Mouse (Mus musculus) frontal cortex, adult 2 months (tissue): Measurements from ENCODE around the gene Zfp286. TPM values are rescaled to one million over a fixed set of nuclear protein-coding genes. Genes with fewer than 3 reads are reported as not detected.

ENCODE experiments used
- DNase-seq, 2 experiments: peaks; one replicate each; pipeline ENCODE4 v3.0.0; 2022; ENCODE audit warnings: low spot score in 1 of 2; ENCODE audit errors: extremely low spot score in 1 of 2
- polyA plus RNA-seq: library from polyadenylated mRNA; depleted of rRNA; stranded (reverse); fragments of >200 nt; gene quantifications from 2 replicates; pipeline ENCODE4 v1.2.3, GENCODE M21; 2012; rRNA removed

Gene Zfp286
- 16.1 and 20.5 TPM in 2 replicates for polyA plus RNA-seq

DNA sequence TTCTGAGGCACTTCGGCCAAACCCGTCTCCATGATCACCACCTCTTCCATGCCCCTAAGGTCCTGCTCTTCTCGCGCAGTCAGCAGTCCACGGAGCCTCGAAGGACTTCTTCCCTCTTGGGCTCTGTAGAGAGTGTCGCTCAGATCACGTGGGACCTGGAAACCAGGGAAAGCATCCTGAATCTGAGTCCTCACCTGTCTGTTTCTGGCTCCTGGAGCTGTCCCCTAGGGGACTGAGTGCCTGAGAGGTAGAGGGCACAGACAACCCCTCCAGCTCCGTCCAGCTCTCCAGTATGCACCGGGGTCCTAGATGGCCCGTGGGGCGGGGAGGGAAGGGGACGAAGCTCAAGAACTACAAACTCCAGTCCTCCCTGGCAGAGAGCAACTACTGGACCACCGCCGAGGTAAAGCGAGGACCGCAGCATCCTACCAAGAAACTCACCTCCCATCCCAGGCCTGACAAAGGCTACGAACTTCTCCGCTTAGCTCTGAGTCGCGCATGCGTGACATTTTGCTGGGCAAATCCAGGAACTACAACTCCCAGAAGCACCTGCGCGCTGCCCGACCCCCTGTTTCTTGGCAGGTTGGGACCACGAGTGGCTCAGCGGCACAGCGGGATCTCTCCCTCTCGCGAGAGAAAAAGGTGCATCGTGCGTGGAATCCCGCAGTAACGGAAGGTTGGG, at the start of gene Zfp286:
Gene Zfp286 (minus strand): TSS at position 528 of the 682 bp plus-strand sequence.
- DNase-seq = peak; percentile 89 to 94

DNA sequence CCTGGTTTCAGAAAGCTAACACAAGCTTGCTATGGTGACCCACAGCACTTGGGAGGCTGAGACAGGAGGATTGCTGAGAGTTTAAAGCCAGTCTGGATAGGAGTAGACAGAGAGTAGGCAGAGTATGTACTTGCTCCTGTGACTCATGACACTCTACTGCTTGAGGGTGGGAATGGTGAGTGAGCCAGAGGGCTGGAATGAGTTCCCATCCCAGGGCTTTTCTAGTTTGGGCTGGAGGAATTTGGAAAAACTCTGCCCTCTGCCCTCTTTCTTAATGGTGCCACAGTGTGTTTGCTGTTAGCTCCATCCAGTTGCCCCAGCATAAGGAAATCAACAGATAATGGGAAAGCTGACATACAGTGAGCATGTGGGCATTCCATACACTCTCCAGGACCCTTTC, 42.6 kb upstream of the Zfp286 start:
- DNase-seq = no peak

DNA sequence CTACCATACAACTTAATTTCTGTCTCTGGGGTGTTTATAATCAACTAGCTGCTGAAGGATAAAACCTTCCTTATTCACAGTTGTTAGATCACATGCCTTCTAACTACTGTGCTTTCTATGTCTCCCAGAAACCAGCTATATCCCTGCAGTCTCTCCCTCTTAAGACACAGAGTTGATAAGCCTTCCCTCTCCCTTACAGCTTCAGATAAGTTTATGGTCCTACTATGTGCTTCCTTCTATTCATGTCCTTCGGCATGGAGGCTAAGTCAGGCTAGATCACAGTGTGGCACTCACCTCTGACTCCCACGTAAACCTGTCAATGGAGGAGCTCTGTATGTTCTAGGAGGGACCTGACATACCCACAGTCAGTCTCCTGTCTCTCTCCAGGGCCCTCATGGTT, 41.1 kb upstream of the Zfp286 start:
- no peak for DNase-seq

DNA sequence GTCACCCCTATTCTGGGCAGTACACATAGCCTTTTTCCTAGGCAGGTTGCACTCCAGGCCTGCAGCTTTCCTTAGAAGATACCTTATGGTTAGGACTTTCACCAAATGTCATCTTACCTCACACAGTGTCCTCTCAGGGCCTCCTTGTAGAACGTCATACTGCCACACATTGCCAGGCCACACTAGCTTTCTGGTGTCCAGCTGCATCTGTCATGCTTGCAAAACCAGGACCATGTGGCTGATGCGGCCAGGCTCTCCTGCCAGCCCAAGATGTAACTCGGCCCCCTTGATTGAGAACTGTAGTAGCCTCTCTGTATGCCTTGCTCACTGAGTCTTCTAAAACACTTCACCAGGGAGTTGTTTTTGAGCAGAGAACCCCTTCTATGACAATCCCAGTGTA, 38.6 kb upstream of the Zfp286 start:
- no peak for DNase-seq

DNA sequence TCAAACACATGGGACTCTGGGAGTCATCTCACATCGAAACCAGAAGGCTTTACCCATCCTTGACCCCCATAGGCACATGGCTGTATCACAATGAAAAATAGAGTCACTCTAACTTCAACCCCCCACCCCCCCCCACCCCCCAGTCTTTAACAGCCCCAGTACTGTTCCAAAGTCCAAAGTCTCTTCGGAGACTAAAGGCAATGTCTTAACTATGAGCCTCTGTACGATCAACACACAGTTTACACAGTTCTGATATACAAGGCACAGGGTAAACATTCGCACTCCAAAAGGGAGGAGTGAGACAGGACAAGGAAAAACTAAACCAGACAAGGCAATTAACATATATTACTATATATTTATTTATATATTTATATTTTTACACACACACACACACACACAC, 37.9 kb upstream of the Zfp286 start:
- no peak for DNase-seq

DNA sequence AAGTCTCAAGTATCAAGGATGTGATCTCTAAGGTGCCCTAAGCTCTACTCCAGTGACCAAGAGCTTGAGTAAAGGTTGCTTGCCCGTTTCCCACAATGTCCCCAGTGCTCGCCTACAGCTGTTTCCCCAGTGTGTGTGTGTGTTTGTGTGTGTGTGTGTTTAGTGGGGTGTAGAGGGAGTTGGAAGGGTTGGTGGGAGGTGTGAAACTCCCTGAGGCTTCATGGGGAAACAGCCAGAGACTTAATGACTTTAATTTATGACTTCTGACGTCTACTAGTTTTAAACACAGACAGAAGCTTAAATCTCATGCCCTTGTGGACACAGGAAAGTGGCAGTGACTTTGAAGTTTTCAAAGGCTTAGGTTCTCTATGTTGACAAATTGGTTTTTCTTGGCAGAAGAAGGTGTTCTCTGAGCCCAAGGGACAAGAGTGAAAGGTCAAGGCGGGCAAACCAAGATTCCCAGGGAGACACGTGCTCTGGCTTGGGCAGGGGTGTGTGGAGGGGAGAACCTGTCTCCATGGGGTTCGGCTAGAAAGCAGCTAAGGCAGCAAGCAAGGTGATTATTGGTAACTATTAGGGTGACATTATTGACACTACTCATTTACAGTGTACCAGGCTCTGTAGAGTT, 37.0 kb upstream of the Zfp286 start:
- no peak for DNase-seq

DNA sequence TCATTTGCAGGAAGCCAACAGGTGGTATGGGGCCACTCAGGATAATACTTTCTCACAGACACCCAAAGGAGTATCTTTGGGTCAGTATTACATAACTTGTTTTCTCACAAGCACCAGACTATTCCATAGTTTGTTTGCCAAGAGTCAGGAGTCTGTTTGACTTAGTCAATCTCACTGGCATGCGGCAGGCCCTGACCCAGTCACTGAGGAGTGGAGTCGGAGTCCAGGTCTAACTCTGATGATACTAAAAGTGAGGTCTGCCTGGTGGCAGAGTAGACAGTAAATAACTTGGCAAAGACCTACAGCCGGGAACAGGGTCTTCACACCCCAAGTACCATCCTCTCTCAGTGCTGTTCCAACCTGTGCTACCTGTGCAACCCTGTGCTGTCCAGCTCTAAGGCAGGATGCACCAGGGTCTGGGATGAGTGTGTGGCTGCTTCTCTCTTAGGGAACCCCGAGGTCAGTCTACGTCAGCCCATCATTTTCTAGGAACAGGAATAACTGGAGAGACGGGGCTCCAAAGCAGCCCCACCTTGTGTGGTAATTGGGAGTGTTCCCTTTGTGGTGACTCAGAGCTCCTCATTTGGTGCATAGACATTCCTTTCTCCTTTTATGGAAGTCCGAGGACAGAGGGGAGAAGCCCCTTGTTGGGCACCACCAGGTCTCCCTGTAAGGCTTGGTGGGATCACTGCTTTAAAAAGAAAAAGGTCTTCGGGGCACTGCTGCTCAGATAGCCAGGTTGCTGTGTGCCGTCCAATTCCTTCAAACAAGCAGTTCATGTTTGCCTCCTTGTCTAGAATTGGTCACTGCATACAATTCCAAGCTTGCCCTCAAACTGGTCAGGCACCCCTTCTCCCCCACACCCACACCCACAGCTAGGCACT, 36.2 kb upstream of the Zfp286 start:
- DNase-seq = no peak

DNA sequence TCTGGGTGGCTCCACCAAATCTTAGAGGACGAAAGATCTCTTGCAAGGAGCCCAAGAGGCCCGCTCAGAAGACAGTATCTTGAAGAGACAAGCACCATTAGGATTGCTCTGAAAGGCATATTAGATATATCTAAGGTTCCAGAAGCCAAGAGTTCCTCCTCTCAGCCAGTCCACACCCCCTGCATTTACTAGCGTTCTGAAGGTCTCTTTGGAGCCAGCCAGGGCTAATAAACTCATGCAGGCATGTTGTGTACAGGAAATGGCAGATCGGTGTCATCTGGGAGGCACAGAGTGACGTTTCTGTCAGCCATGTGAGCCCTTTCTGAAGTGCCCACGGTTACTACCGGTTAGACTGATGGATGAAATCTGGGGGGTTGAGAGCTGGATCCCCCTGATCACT, 34.9 kb upstream of the Zfp286 start:
- DNase-seq = no peak

DNA sequence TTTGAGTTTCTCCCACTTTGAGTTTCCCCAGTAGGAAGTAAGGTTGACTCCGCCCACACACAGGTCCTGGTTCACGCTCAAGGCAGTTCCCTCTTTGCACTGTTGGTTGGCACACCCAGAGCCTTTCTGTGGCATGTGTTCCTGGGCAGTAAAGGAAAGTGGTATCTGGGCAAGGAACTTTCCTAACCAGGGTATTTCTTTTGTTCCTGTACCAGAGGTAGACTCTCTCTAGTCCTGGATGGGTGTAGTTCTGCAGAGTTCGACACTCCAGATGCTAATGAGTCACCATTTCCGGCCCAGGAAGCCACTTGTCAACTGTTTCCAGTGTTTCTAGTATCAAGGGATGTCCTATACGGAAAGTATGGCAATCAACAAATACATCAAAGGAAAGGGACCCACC, 32.6 kb upstream of the Zfp286 start:
- DNase-seq = no peak

DNA sequence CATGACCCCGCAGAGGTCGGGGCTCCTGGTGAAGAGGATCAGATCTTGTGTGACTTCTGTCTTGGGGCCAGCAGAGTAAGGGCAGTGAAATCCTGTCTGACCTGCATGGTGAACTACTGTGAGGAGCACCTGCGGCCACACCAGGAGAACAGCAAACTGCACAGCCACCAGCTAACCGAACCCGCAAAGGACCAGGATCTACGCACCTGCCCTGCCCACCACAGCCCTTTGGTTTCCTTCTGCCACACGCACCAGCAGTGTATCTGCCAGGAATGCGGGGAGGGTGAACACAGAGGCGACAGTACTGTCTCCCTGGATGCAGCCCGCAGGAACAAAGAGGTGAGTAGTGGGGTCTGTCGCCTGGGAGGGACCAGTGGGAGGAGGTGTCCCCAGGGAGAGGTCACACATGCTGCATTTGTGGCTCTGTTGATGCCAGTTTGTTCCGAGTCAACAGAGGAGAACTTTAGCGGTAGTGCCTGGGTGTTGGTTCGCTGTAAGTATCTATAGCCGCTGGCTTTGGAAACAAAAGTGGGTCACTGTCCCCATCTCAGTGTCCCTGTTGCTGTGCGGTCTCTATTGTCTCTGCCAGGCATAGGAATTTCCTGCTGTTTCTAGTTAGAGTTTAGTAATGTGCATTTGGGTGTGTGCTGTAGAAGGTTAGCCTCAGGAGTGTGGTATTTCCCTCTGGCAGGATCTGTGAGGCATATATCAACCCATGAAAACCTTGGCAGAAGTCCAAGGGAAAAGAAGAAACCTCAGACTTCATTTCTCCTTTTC, 31.6 kb upstream of the Zfp286 start:
- peak in 1 of 2 experiments; percentile 2 for DNase-seq

DNA sequence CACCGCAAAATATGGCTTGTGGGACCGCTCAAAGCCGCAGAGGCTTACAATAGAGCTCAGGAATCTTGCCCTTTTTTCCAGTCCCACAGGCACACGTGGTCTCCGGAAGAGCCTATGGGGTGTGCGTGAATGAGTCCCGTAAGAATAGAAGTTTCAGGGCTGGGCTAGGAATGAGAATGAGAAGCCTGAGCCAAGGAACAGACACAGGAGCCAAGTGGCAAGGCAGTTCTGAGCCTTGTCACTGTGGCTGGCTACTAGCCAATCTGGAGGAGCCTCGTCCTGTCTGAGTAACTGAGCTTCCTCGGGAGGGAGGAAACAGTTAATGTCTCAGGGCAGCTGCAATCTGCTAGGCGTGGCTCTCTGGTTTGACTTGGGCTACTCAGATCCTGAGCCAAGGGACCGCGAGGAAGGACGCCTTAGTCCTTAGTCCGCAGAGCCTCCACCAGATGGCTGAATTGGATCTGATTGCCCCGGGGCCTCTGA, 30.8 kb upstream of the Zfp286 start, which contains the start of gene Trim16:
Gene Trim16 (plus strand): TSS at position 173 of the 483 bp plus-strand sequence.
- peak; percentile 14 to 53 for DNase-seq

DNA sequence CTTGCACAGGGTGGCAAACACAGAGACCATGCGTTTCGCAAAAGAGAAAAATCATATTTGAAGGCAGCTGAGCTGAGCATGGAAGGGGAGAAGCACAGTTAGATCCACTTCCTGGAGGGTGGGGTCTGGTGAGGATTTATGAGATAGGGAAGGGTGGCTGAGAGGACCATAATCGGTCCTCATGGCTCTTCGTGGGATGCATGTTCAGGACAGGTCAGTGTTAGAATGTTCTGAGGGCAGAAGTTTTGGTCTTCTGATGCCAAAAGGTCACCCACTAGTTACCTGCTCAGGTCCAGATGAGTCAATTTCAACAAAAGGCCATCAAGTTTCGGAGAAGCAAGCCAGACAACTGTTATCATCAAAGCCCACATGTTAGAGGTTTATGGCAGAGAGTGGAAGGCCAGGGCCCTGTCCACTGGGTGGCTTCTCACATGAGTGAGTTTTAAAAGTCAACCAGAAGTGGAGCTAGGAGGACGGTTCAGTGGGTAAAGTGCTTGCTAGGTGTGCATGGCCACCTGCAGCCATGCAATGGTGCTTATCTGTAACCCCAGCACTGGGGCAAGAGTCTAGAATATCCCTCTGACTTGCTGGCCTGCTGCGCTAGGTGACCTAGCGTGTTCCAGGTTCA, 29.9 kb upstream of the Zfp286 start:
- DNase-seq = no peak

DNA sequence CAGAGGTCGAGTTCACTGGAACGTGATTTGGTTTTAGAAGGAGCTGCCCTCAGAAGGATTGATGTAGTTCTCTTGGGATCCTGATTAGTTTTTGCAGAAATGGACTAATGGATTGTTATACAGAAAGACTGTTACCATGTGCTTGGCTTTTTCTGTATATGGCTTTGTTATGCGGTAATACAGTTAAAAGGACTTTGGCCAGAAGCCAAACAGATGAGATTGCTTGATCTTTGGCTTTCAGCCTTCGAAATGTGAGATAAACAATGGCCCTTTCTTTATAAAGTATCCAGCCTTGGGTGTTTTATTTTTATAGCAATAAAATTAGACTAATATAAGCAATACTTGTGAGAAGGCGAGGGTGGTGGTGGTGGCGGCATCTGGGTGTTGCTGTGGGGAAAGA, 27.3 kb upstream of the Zfp286 start:
- no peak for DNase-seq

DNA sequence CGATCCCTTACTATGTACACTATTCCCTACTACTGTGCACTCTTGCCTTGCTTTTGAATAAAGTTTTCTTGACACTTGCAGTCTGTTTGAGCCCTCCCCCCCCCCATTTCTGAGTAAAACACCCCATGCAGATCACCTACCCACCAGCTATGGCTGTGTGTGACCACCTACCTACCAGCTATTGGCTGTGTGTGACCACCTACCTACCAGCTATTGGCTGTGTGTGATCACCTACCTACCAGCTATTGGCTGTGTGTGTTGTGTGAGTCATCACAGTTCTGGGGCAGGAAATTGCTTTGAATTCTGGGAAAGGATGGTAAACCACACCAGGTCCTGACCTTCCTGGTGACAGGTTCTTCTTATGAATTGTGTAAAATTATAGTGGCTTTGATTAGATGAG, 26.2 kb upstream of the Zfp286 start:
- DNase-seq = no peak

DNA sequence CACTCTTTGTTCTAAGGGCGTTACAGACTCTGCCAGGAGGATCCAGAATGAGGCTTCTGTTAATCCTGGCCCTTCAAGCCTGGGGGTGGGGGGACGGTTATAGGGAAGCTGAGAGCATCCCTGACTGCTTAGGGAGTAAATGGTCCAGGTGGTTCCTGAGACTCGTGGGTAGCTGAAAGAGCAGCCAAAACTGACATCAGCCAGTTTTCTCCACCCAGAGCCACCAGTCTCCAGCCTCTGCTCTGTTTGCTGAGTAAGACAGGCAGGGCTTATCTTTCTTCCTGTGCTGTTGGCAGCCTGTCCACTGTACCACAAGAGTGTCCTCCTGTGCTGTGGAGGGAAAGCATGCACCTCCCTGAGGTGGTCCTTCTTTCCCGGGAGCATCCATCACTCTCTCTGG, 25.4 kb upstream of the Zfp286 start:
- no peak for DNase-seq

DNA sequence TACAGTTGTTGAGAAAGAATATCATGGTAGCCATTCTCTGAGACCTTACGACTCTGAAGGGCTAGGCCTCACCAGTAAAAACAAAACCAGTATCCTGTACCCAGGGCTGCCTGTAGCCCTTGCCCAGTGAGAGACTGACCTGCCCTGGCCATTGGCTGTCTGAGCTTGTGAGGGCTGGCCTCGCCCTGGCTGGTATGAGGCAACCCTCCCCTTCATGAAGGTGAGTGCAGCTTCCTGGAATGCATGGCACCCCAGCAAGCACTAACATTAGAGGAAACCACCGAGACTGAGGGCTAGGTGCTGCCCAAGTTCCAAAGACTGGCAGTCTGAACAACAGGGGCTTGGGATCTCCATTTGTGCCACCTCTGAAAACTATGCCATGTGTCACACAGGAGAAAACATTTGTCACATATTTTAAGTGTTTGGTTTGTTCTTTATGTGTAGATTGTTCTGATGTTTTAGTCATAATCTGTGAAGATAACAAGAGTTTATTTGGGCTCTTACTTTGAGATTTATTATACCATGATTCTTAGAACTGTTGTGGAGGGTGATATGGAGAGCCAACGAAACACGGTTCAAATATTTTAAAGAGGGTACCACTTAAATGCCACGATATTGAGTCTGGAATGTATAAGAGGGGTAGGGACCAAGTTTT, 24.8 kb upstream of the Zfp286 start:
- no peak for DNase-seq

DNA sequence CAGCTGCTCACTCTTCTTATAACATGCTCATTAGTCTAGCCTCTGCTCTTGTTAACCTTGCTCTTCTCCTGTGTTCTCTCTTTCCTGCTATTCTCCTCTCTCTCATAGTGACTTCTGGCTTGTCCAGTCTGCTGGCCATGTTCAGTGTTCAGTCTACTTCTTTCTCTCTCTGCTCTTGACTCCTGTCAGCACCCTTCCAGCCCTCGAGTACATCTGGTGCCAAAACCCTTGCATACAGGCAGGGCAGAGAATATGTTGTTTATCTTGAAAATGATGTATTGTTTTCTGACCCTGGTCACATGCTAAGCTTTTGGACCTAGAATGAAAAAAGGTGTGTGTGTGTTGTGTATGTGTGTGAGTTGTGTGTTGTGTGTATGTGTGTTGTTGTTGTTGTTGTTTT, 24.2 kb upstream of the Zfp286 start:
- DNase-seq = no peak

DNA sequence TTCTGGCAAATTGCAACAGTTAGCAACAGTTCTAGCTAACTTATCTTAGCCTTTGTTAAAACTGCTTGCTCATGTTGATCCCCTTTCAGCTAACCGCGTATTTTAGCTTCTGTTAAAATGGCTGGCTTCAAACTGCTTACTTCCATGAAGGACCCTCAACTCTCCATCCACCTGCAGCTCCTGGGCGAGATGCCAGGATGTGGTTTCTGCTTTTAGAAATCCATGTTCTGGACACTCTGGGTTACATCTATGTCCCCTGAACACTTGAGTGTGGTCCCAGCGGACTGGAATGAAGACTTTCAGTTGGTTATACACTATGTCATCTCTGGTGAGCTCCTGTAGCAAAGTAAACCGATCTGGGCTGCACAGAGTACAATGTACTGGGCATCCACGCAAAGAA, 23.0 kb upstream of the Zfp286 start:
- no peak for DNase-seq

DNA sequence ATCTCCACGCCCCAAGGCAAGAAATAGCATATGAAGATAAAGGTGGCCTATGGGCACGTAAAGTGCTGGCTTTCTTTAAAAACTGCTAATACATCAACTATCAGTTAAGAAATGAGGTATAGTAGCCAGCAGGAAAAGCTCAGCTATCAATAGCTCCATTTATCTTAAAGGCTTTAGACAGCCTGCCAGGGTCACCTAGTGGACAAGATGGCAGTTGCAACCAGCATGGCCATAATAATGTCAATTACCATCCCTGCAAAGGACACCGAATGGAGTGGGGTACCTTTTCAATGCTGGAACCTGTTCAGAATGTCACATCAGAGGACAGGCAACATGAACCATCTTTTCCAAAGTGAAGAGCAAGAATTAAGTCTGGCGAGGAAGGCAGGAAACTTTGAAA, 19.9 kb upstream of the Zfp286 start:
- no peak for DNase-seq

DNA sequence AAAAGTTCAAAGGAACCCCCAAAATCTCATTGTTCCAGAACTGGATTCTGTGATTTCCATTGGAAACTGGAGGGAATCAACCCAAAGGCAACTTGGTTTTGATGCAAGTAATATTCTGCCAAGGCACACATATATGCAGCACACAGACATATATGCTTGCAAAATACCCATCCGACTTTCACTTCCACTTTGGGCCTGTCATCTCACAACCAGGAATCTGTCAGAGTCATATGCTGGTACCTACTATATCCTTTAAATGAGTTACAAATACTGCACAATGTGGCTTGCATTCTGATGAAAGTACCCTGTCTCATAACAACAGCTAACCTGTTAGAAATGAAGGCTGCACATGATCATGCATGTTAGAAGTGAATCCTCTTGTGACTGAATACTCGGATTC, 18.7 kb upstream of the Zfp286 start:
- DNase-seq = no peak
